Mouse (Mus musculus) CD4-positive, CD25-positive, alpha-beta regulatory T cell, adult 2 months (primary cell): ENCODE measurements around the gene Asb10.
A peak's percentile ranks its signal among the peaks of the same experiment; 100 is the strongest.

Experiments used
- DNase-seq: peaks from one replicate; pipeline ENCODE4 v3.0.0-alpha.2; 2012; ENCODE audit warnings: low read depth, low spot score

Gene Asb10

DNA sequence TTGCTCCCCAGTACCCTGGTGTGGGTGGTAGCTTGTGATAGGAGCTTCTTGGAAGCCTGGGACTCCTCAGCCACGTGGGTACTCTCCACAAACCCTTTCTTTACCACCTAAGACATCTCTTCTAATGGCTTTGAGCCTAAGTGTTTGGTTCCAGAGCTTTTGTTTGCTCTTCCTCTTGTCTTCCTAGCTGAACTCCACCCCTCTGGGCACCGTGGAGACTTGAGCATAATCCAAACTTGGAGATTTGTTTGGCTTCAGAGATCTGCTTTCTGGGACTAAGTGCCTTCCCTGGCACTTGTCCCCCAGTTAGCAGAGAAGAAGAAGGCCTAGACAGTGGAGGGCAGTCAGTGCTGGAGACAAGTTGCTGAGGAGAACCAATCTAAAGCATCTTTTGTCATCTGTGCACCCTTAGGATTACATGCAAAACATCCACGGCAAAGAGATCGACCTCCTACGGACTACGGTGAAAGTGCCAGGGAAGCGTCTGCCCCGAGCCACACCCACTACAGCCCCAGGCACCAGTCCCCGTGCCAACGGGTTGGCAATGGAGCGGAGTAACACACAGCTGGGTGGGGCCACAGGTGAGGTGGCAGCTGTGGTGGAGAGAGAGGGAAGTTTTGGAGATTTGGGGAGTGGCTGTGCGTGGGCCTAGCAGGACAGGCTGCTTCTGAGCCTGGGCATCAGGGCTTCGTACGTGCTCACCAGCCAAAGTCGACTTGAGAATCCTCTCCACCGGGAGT is 48.1 kb downstream of the Asb10 start:
- DNase-seq, result no peak

DNA sequence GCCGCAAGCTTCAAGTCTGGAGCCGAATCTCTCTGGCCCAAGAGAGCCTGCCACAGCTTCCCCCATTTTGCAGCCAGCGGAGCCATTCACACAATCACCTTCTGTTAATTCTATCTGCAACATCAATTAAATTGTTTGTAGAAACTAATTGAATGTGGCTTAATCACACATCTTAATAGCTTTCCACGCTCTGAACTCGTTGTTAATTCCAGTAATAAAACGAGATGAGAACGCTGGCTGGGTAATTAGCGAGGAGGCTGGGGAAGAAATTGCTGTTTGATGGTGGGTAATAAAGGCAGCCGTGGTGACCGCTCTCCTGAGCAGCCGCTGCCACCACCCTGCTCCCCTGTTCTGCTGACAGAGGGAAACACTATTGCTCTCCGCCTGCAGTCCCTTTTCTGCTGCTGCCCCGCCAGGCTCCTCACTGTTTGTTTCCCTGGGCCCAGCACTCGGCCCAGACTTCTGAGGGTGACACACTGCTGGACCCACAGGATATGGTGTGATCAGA is 50.3 kb downstream of the Asb10 start:
- no peak for DNase-seq

GRCm38 (mm10) chr5:24486738-24487137 is 54.0 kb downstream of the Asb10 start:
- no peak for DNase-seq

- peak; percentile 85 for DNase-seq
These were observed 54.7 kb downstream of the Asb10 start for GRCm38 (mm10) chr5:24486097-24486496.

DNA sequence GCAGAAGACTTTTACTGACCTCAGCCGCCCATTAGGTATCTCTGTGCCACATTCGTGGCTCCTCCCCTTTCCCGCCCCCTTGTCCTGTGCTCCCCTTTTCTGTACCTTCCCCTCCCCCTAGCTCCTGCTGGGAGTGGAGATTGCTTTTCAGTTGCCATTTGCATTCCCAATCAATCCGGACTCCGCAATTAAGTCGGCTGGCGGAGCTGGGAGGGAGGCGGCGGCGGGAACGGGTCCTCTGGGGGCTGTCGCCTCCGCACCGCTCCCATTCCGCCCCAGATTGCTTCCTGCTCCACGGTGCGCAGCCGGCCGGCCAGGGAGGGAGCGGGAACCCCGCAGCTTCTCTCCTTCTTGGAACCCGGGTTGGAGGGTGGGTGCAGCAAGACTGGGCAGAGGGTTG is 55.8 kb downstream of the Asb10 start:
- no peak for DNase-seq

DNA sequence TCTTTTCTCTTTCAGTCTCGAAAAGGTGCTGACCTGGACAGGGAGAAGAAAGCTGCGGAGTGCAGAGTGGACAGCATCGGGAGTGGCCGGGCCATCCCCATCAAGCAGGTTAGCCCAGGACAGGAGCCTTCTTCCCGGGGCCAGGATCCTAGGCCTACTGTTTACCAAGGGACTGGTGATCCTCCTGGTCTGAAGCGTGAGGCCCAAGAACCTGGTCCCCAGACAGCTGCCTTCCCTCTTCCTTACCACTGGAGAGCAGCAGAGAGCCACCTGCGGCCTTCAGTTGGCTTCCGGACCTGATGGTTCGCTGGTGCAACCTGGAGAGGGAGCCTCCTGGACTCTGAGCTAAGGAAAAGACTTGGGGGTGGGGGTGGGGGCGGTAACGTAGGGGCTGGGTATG is 57.5 kb downstream of the Asb10 start:
- peak; percentile 75 for DNase-seq
